Mouse (Mus musculus): Measurements from ENCODE around the gene Gm10229. TPM values are rescaled to one million over a fixed set of nuclear protein-coding genes. Genes with fewer than 3 reads are reported as not detected.
"Not testable (repeated sequence)": the region's sequence is repeated elsewhere in the genome, so short reads cannot be mapped to it uniquely, and the experiment has no call there.

Gm10229 gene
- not detected in 2 replicates for polyA plus RNA-seq (2012; rRNA removed)

GRCm38 (mm10) chr16:89014984-89015383 is at the start of gene Gm10229:
Gm10229 (plus strand) TSS chr16:89015284.
- not testable (repeated sequence) for DNase-seq (ENCODE audit: low spot score)

DNA sequence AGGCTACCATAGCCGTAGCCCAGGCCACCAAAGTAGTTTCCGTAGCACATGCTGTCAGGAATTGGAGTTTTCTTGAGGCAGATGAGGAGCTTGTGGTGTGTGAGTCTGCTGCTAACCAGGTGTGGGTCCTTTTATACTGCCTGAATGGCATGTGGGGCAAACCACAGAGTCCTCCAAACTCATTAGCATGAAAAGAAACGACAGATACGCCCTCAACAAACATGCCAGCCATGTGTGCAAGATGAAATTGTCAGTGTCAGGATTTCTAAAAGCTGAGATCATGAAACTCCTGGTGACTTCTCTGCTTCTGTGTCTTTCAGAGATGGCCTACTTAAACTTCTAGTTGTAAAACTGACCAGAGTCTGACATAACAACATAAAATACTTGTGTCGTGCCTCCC is 4.4 kb upstream of the Gm10229 start, which contains the start of gene Krtap22-2:
TSS of gene Krtap22-2 (minus strand) at position 101 of the 400 bp plus-strand sequence.
- no peak for DNase-seq (ENCODE audit: low spot score)

DNA sequence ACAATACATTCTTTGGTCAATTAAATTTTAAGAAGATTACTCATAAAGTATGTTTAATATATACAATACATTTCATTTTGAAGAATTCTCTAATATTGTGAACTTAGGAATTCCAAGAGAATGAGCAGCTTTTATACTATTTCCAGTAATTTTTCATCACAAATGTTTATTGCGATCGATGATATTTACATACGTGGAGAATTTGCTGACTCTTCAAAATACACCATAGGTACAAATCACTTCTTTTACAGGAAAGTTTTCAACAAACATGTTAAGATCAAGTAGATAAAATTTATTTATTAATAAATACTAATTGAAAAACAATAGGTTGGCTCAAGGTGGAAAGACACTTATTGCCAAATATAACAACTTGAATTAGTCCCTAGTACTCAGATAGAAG is 1.1 kb upstream of the Gm10229 start:
- no peak for DNase-seq (ENCODE audit: low spot score)

DNA sequence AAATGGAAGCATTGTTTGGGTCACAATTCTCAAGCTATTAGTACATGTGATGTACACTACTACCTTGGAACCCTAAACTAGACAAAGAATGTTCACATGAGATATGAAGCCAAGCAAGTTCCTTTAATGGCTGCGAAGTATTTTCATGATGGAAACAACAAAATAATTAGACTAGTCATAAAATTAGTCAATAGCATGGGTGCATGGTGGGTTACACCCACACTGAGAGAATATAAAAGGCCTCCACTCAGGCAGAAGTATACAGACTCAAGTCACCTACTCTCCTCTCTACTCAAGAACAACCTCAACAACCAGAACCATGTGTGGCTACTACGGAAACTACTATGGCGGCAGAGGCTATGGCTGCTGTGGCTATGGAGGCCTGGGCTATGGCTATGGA is 16.3 kb downstream of the Gm10229 start, which contains the start of gene Krtap6-1:
TSS of gene Krtap6-1 (plus strand) at position 301 of the 400 bp plus-strand sequence.
- DNase-seq (ENCODE audit: low spot score) = not testable (repeated sequence)

DNA sequence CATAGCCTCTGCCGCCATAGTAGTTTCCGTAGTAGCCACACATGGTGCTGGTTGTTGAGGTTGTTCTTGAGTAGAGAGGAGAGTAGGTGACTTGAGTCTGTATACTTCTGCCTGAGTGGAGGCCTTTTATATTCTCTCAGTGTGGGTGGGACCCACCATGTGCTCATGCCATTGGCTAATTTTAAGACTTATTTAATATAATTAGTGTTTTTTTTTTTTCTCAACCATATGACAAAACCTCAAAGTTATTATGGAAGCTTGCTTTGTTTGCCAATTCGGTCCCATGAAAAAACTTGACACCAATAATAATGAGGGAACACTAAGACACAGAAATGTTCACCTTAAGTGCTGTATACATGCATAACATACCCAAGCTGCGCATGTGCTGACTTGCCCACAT is 26.3 kb downstream of the Gm10229 start, which contains the start of gene Gm10228:
TSS of gene Gm10228 (minus strand) at position 101 of the 400 bp plus-strand sequence.
- not testable (repeated sequence) for DNase-seq (ENCODE audit: low spot score)

DNA sequence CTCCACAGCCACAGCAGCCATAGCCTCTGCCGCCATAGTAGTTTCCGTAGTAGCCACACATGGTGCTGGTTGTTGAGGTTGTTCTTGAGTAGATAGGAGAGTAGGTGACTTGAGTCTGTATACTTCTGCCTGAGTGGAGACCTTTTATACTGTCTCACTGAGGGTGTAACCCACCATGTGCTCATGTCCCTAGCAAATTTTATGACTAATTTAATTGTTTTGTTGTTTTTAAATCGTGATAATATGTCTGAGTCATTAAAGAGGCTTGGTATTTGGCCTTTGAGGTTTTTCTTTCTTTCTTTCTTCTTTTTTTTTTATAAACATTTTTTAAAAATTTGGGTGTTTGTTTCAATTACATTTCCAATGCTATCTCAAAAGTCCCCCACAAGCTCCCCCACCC is 32.7 kb downstream of the Gm10229 start, which contains the start of gene Krtap6-5:
TSS of gene Krtap6-5 (minus strand) at position 101 of the 400 bp plus-strand sequence.
- no peak for DNase-seq (ENCODE audit: low spot score)

GRCm38 (mm10) chr16:89063902-89064301 is 48.8 kb downstream of the Gm10229 start, which contains the start of gene 1110025L11Rik:
1110025L11Rik (minus strand) TSS chr16:89064002.
- DNase-seq (ENCODE audit: low spot score) = not testable (repeated sequence)

Other genes with a start within 250 kb of the Gm10229 start
- not detected in 2 replicates for gene 2310057N15Rik, start 241.1 kb upstream of the Gm10229 start, polyA plus RNA-seq (2012; rRNA removed)
- not detected in 2 replicates for gene Gm5965, start 237.4 kb upstream of the Gm10229 start, polyA plus RNA-seq (2012; rRNA removed)
- gene Gm20741, start 203.1 kb upstream of the Gm10229 start, polyA plus RNA-seq (2012; rRNA removed) = not detected in 2 replicates
- not detected in 2 replicates for gene Krtap15, start 195.1 kb upstream of the Gm10229 start, polyA plus RNA-seq (2012; rRNA removed)
- not detected in 2 replicates for gene Krtap14, start 189.1 kb upstream of the Gm10229 start, polyA plus RNA-seq (2012; rRNA removed)
- not detected in 2 replicates for gene Krtap19-1, start 145.9 kb upstream of the Gm10229 start, polyA plus RNA-seq (2012; rRNA removed)
- gene Krtap19-2, start 141.0 kb upstream of the Gm10229 start, polyA plus RNA-seq (2012; rRNA removed) = not detected in 2 replicates
- gene Krtap19-3, start 137.2 kb upstream of the Gm10229 start, polyA plus RNA-seq (2012; rRNA removed) = not detected in 2 replicates
- gene Krtap19-4, start 130.2 kb upstream of the Gm10229 start, polyA plus RNA-seq (2012; rRNA removed) = not detected in 2 replicates
- gene Krtap19-5, start 118.8 kb upstream of the Gm10229 start, polyA plus RNA-seq (2012; rRNA removed) = not detected in 2 replicates
- not detected in 2 replicates for gene Krtap19-9b, start 83.0 kb upstream of the Gm10229 start, polyA plus RNA-seq (2012; rRNA removed)
- gene Krtap16-3, start 52.4 kb upstream of the Gm10229 start, polyA plus RNA-seq (2012; rRNA removed) = not detected in 2 replicates
- not detected in 2 replicates for gene Krtap22-2, start 4.5 kb upstream of the Gm10229 start, polyA plus RNA-seq (2012; rRNA removed)
- gene Krtap6-1, start 16.4 kb downstream of the Gm10229 start, polyA plus RNA-seq (2012; rRNA removed) = not detected in 2 replicates
- gene Gm10228, start 26.2 kb downstream of the Gm10229 start, polyA plus RNA-seq (2012; rRNA removed) = not detected in 2 replicates
- gene Krtap6-5, start 32.6 kb downstream of the Gm10229 start, polyA plus RNA-seq (2012; rRNA removed) = not detected in 2 replicates
- not detected in 2 replicates for gene 1110025L11Rik, start 48.7 kb downstream of the Gm10229 start, polyA plus RNA-seq (2012; rRNA removed)
- not detected in 2 replicates for gene Krtap6-3, start 68.7 kb downstream of the Gm10229 start, polyA plus RNA-seq (2012; rRNA removed)
- gene Gm6358, start 125.6 kb downstream of the Gm10229 start, polyA plus RNA-seq (2012; rRNA removed) = not detected in 2 replicates
- not detected in 2 replicates for gene Gm10061, start 135.8 kb downstream of the Gm10229 start, polyA plus RNA-seq (2012; rRNA removed)
- not detected in 2 replicates for gene Gm9789, start 142.7 kb downstream of the Gm10229 start, polyA plus RNA-seq (2012; rRNA removed)
- gene Gm7735, start 154.2 kb downstream of the Gm10229 start, polyA plus RNA-seq (2012; rRNA removed) = not detected in 2 replicates
- gene 1110057P08Rik, start 159.5 kb downstream of the Gm10229 start, polyA plus RNA-seq (2012; rRNA removed) = not detected in 2 replicates
- not detected in 2 replicates for gene Krtap20-2, start 190.6 kb downstream of the Gm10229 start, polyA plus RNA-seq (2012; rRNA removed)

All from urinary bladder, adult 2 months (tissue).